Comparison of ENCODE assay signal across 8 mouse cellular contexts in genomic region chr10:128525671-128526308, GRCm38 (mm10). TPM values are rescaled to one million over a fixed set of nuclear protein-coding genes. Genes with fewer than 3 reads are reported as not detected.
DNase-seq lines count a peak whose midpoint lies in the region; ATAC-seq and TF ChIP-seq lines count a peak whose summit lies in the region.

Gene Esyt1, minus strand, starts transcription at chr10:128525871.

- WGBS in hindbrain, embryonic 13.5 days = 0% methylated on average over 37 of the region's 37 CpGs

- in situ Hi-C loops in Patski (cut with MboI; ENCODE audit: low pct_unique_long_range_greater_than_20kb) = no loop called here

- POLR2A ChIA-PET in Patski (lab: Charles Lee) = interaction anchor here (0.7 to 3.1 kb wide), 6 partner anchors 10 to 37 kb away, joined by 3 to 12 read pairs (median 4); partner anchors contain the start of gene Myl6

- H3K9me3 ChIP-seq in hindbrain, embryonic 13.5 days = no peaks in the 10 kb centered on the region

- peaks cover 6% of the 10 kb centered on the region; the same call in 1 of the 2 replicates for H3K36me3 ChIP-seq in hindbrain, embryonic 13.5 days

- peak within 1 kb of the TSS; percentile 70 for H3K4me3 ChIP-seq in hindbrain, embryonic 13.5 days

- CTCF ChIA-PET in Patski (lab: Charles Lee) = interaction anchor here (0.6 to 4.9 kb wide), 8 partner anchors 10 to 336 kb away, joined by 3 to 25 read pairs (median 5); no protein-coding TSS in a partner anchor

- ATAC-seq in Patski = peak; percentile 93
- peak; percentile 93 for ATAC-seq in hindbrain, embryonic 13.5 days (ENCODE audit: low FRiP score)

- H3K27me3 ChIP-seq in Patski = no peaks in the 10 kb centered on the region
- peaks cover 31% of the 10 kb centered on the region for H3K27me3 ChIP-seq in hindbrain, embryonic 13.5 days

- TF ChIP-seq CTCF in Patski (IDR thresholded peaks at IDR 0.05) = no peak

- peak within 1 kb of the TSS; percentile 81 for H3K9ac ChIP-seq in hindbrain, embryonic 13.5 days

- H3K4me1 ChIP-seq in hindbrain, embryonic 13.5 days (replicated peaks) = peaks cover 29% of the 10 kb centered on the region

- peak within 1 kb of the TSS; percentile 69 for H3K27ac ChIP-seq in hindbrain, embryonic 13.5 days

- peak; percentile 98 for DNase-seq in Patski (ENCODE audit: low read depth, low spot score)
- peak; percentile 90 to 91 for DNase-seq in cerebellum, postnatal 14 days
- peak; percentile 83 to 88 for DNase-seq in frontal cortex, postnatal 14 days (ENCODE audit: low spot score in 2 of 2)
- DNase-seq in layer of hippocampus, postnatal 25 days (ENCODE audit: extremely low spot score in 1 of 2, low spot score in 1 of 2) = peak; percentile 52 to 58
- peak; percentile 99 for DNase-seq in lung, postnatal 25 days (ENCODE audit: low spot score)
- peak; percentile 97 for DNase-seq in retina, embryonic 14.5 days (ENCODE audit: low spot score)
- peak; percentile 84 to 95 for DNase-seq in urinary bladder, adult 18-20 months (ENCODE audit: low spot score in 2 of 2)

- peak within 1 kb of the TSS; percentile 99 for H3K4me2 ChIP-seq in hindbrain, embryonic 13.5 days

RNA-seq across cellular contexts. Expression of gene Esyt1, which starts in this region (rescaled TPM):
- polyA plus RNA-seq in Patski (2021) = 75.8 TPM
- 16.4 and 17.6 TPM in 2 replicates for polyA plus RNA-seq in hindbrain, embryonic 13.5 days (2015; fragmentation: Nextera tagmentation; extraction: Ambion mirVana)
- total RNA-seq in layer of hippocampus, postnatal 25 days (2021) = 1 to 10 TPM; 4.6 to 5.0 TPM

Comparison
In these comparisons a context has a peak if more than half of its experiments do, and no peak if none do; other contexts are left out.
1. Peak in every context shown above with its lines: DNase-seq, ATAC-seq, H3K4me3 ChIP-seq and H3K27ac ChIP-seq.